Mouse (Mus musculus) embryonic facial prominence, embryonic 10.5 days (tissue): ENCODE data around the gene Gm6408. TPM values are rescaled to one million over a fixed set of nuclear protein-coding genes. Genes with fewer than 3 reads are reported as not detected.
"Not testable (repeated sequence)": the region's sequence is repeated elsewhere in the genome, so short reads cannot be mapped to it uniquely, and the experiment has no call there.

Experiments used
- DNase-seq: peaks from one replicate; pipeline ENCODE4 v3.0.0-alpha.2; 2017; ENCODE audit warnings: low spot score
- H3K27ac ChIP-seq: fragments of 300-500 bp; sonication (generic); replicated peaks from 2 replicates; pipeline ENCODE4 v1.5.1; 2016; ENCODE audit warnings: mild to moderate bottlenecking
- H3K27me3 ChIP-seq: fragments of 300-500 bp; sonication (generic); replicated peaks from 2 replicates; pipeline ENCODE4 v1.6.1; 2016; ENCODE audit warnings: low read depth, mild to moderate bottlenecking; ENCODE audit not compliant: poor library complexity, severe bottlenecking
- H3K36me3 ChIP-seq: fragments of 300-500 bp; sonication (generic); replicated peaks from 2 replicates; pipeline ENCODE4 v1.6.1; 2016; ENCODE audit warnings: mild to moderate bottlenecking, moderate library complexity
- H3K4me1 ChIP-seq: fragments of 300-500 bp; sonication (generic); 2 replicates; pipeline ENCODE4 v1.6.1; 2016
- H3K4me3 ChIP-seq: fragments of 300-500 bp; sonication (generic); 2 replicates; pipeline ENCODE4 v1.5.1; 2016; ENCODE audit warnings: mild to moderate bottlenecking, moderate library complexity
- H3K9me3 ChIP-seq: fragments of 300-500 bp; sonication (generic); 2 replicates; pipeline ENCODE4 v1.6.1; 2016; ENCODE audit warnings: mild to moderate bottlenecking
- WGBS: fragments of 180-500 bp; shearing (Covaris S2); methylation state at CpG from one replicate; pipeline ENCODE4 v1.1.7; 2016; 5-methylcytosine and 5-hydroxymethylcytosine counted together
- polyA plus RNA-seq: library from polyadenylated mRNA; unstranded; fragments of >200 nt; fragmentation: Nextera tagmentation; extraction: Ambion mirVana; gene quantifications from 2 replicates; pipeline ENCODE4 v1.2.1, GENCODE M21; 2016

Gm6408 gene
- polyA plus RNA-seq, 1 experiment from 2014 or later, result not detected

GRCm38 (mm10) chr5:146470821-146471220 lies 10.9 kb upstream of the Gm6408 start:
- Histone ChIP-seq H3K4me3 (no peak overlapping the region), H3K4me1 (no peaks in the 10 kb centered on the region), H3K27me3 (no peaks in the 10 kb centered on the region), H3K9me3 (no peaks in the 10 kb centered on the region), H3K36me3 (peaks cover 43% of the 10 kb centered on the region), H3K27ac (no peak overlapping the region)
- no peak for DNase-seq
- WGBS, result 92% methylated on average over 9 of the region's 9 CpGs

GRCm38 (mm10) chr5:146471311-146471710 lies 10.5 kb upstream of the Gm6408 start:
- Histone ChIP-seq H3K36me3 (peaks cover 43% of the 10 kb centered on the region), H3K27me3 (no peaks in the 10 kb centered on the region)
- 93% methylated on average over 5 of the region's 5 CpGs for WGBS

GRCm38 (mm10) chr5:146471821-146472220 lies 9.9 kb upstream of the Gm6408 start:
- Histone ChIP-seq H3K9me3 (no peaks in the 10 kb centered on the region), H3K4me1 (no peaks in the 10 kb centered on the region), H3K4me3 (no peak overlapping the region), H3K27ac (no peak overlapping the region), H3K27me3 (no peaks in the 10 kb centered on the region), H3K36me3 (peaks cover 38% of the 10 kb centered on the region)
- no peak for DNase-seq
- WGBS, result 94% methylated on average over 12 of the region's 12 CpGs

More at GRCm38 (mm10) chr5:146471311-146471710, 10.5 kb upstream of the Gm6408 start:
- H3K4me3 ChIP-seq, result no peak overlapping the region
- H3K27ac ChIP-seq, result no peak overlapping the region
- DNase-seq, result no peak
- no peaks in the 10 kb centered on the region for H3K4me1 ChIP-seq
- H3K9me3 ChIP-seq, result no peaks in the 10 kb centered on the region

- DNase-seq, result not testable (repeated sequence)
- WGBS, result 12% methylated on average over 4 of the region's 4 CpGs
Observed at GRCm38 (mm10) chr5:146479564-146479963, 2.2 kb upstream of the Gm6408 start.

GRCm38 (mm10) chr5:146488959-146489358 lies 7.2 kb downstream of the Gm6408 start:
- H3K4me3 ChIP-seq, DNase-seq, H3K27ac ChIP-seq, H3K36me3 ChIP-seq, H3K4me1 ChIP-seq, H3K9me3 ChIP-seq, H3K27me3 ChIP-seq: not testable (repeated sequence)
- 9% methylated on average over 3 of the region's 4 CpGs for WGBS

More at GRCm38 (mm10) chr5:146479564-146479963, 2.2 kb upstream of the Gm6408 start:
- H3K27me3 ChIP-seq, H3K4me1 ChIP-seq, H3K4me3 ChIP-seq, H3K36me3 ChIP-seq, H3K27ac ChIP-seq, H3K9me3 ChIP-seq: not testable (repeated sequence)

GRCm38 (mm10) chr5:146491063-146491462 lies 9.3 kb downstream of the Gm6408 start, which contains the start of gene Gm6370:
Gm6370 (plus strand) TSS chr5:146491363.
- H3K9me3 ChIP-seq, H3K4me3 ChIP-seq, H3K4me1 ChIP-seq, H3K36me3 ChIP-seq, DNase-seq, H3K27ac ChIP-seq, H3K27me3 ChIP-seq: not testable (repeated sequence)
- WGBS, result no CpG with 5 or more reads among the region's 5 CpGs

- H3K27ac ChIP-seq, H3K4me1 ChIP-seq, H3K36me3 ChIP-seq, DNase-seq, H3K9me3 ChIP-seq, H3K4me3 ChIP-seq, H3K27me3 ChIP-seq: not testable (repeated sequence)
- WGBS, result no CpG with 5 or more reads among the region's 5 CpGs
Observed at GRCm38 (mm10) chr5:146502099-146502498, 20.3 kb downstream of the Gm6408 start, which contains the start of gene 4930449I24Rik. 4930449I24Rik (plus strand) TSS chr5:146502399.

GRCm38 (mm10) chr5:146513823-146514222 lies 32.1 kb downstream of the Gm6408 start, which contains the start of gene Gm3402:
Gm3402 (plus strand) TSS chr5:146514123.
- WGBS, result 100% methylated on average over 2 of the region's 5 CpGs
- not testable (repeated sequence) for H3K4me1 ChIP-seq, H3K27me3 ChIP-seq, H3K9me3 ChIP-seq, H3K4me3 ChIP-seq, DNase-seq, H3K36me3 ChIP-seq, H3K27ac ChIP-seq

GRCm38 (mm10) chr5:146525501-146525900 lies 43.7 kb downstream of the Gm6408 start, which contains the start of gene Gm3404:
Gm3404 (plus strand) TSS chr5:146525801.
- 94% methylated on average over 3 of the region's 3 CpGs for WGBS

More at GRCm38 (mm10) chr5:146525501-146525900, 43.7 kb downstream of the Gm6408 start, which contains the start of gene Gm3404:
- not testable (repeated sequence) for H3K4me1 ChIP-seq, H3K27ac ChIP-seq, H3K9me3 ChIP-seq, H3K36me3 ChIP-seq, H3K4me3 ChIP-seq, H3K27me3 ChIP-seq, DNase-seq

Other genes with a start within 250 kb of the Gm6408 start
- 7.7 and 8.7 TPM in 2 replicates for gene Wasf3, start 97.0 kb upstream of the Gm6408 start, polyA plus RNA-seq
- gene Gm6370, start 9.4 kb downstream of the Gm6408 start, polyA plus RNA-seq, result not detected in 2 replicates
- gene 4930449I24Rik, start 20.4 kb downstream of the Gm6408 start, polyA plus RNA-seq, result not detected in 2 replicates
- not detected in 2 replicates for gene Gm3402, start 32.2 kb downstream of the Gm6408 start, polyA plus RNA-seq
- gene Gm3404, start 43.8 kb downstream of the Gm6408 start, polyA plus RNA-seq, result not detected in 2 replicates
- gene Gm3409, start 55.7 kb downstream of the Gm6408 start, polyA plus RNA-seq, result not detected in 2 replicates
- gene Gm3415, start 74.2 kb downstream of the Gm6408 start, polyA plus RNA-seq, result not detected in 2 replicates
- gene Gpr12, start 103.3 kb downstream of the Gm6408 start, polyA plus RNA-seq, result 0.22 TPM in 1 of 2 replicates, not detected in the other